Mouse (Mus musculus): ENCODE measurements around the gene Akr1c12. TPM values are rescaled to one million over a fixed set of nuclear protein-coding genes. Genes with fewer than 3 reads are reported as not detected.

Akr1c12 gene
- total RNA-seq (2023) = not detected in 2 replicates

DNA sequence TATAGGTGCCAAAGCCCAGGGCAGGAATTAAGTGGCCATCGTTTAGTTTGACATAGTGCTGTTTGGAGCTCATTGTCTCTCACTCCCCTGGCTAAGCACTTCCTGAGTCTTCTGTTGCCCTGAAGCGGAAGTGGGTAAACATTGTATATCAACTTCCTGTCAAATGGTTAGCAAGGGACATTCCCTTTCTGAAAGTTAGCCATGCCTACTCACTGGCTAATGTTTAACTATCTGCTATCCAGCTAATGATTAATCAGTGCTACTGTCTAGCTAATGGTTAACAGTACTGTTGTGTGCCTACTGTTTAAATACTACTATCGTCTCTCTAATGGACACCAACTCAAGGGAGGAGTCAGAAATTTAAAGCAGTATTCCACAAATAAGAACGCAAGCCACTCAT is at the start of gene Akr1c12:
Gene Akr1c12, minus strand, starts transcription at position 150 of the 400 bp plus-strand sequence.

GRCm38 (mm10) chr13:4228441-4228840 is 50.8 kb downstream of the Akr1c12 start, which contains the start of gene Akr1c19:
Gene Akr1c19 (plus strand): TSS chr13:4228700.

Other genes starting within 250 kb of the Akr1c12 start
- gene Akr1c14, start 230.4 kb downstream of the Akr1c12 start, total RNA-seq (2023) = not detected in 2 replicates
- gene Akr1c18, start 128.8 kb downstream of the Akr1c12 start, total RNA-seq (2023) = 0.36 and 1.2 TPM in 2 replicates
- gene Akr1c13, start 88.3 kb downstream of the Akr1c12 start, total RNA-seq (2023) = 5.3 and 6.9 TPM in 2 replicates
- gene Akr1c19, start 50.7 kb downstream of the Akr1c12 start, total RNA-seq (2023) = not detected in 2 replicates
- not detected in 2 replicates for gene Akr1c6, start 154.9 kb upstream of the Akr1c12 start, total RNA-seq (2023)
- gene Akr1c20, start 243.9 kb upstream of the Akr1c12 start, total RNA-seq (2023) = not detected in 2 replicates